Mouse (Mus musculus): Measurements from ENCODE around the gene Ttc39a.

DNA sequence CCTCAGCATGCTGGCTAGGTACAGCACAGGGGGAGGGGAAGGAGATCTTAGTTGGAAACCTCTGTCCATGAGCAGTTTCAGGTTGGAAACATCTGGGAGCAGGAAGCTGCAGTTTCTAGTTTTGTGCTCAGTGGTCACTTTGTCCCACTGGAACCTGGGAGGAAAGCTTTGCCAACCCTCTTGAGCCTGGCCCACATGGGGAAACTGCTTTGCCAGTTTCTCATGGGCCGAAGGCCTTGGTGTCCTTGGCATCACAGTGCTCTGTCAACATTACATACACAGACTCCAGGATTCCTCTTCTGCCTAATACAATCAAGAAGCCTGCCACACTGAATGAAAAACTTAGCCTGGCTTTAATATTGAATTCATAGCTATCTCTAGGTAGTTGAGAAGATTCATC, 76.3 kb downstream of the Ttc39a start:
- TF ChIP-seq CTCF (IDR thresholded peaks at IDR 0.05; ENCODE audit: control insufficient read depth, insufficient read depth, insufficient replicate concordance, low read depth, low read length) (no peak), POLR2A (IDR thresholded peaks at IDR 0.05; ENCODE audit: control insufficient read depth, low read depth, low read length) (no peak)

All from testis, adult 2 months (tissue).